Mouse (Mus musculus) hindbrain, embryonic 11.5 days (tissue): ENCODE results near the gene Sprr2e. TPM values are rescaled to one million over a fixed set of nuclear protein-coding genes. Genes with fewer than 3 reads are reported as not detected.

Experiments used
- ATAC-seq: fragments of 200-750 bp; cut with Nextera tagmentation; 2 replicates; pipeline ENCODE4 v1.8.0; 2017; ENCODE audit warnings: mild to moderate bottlenecking, moderate TSS enrichment, moderate library complexity; ENCODE audit not compliant: low FRiP score
- DNase-seq: peaks from one replicate; pipeline ENCODE4 v3.0.0-alpha.2; 2015; ENCODE audit warnings: low spot score
- H3K27ac ChIP-seq: fragments of 300-500 bp; sonication (generic); 2 replicates; pipeline ENCODE4 v1.5.1; 2014; ENCODE audit warnings: mild to moderate bottlenecking, low read depth, low read length
- H3K27me3 ChIP-seq: fragments of 300-500 bp; sonication (generic); 2 replicates; pipeline ENCODE4 v1.6.1; 2014; ENCODE audit warnings: mild to moderate bottlenecking, low read length, moderate library complexity, mixed read lengths; ENCODE audit not compliant: control insufficient read depth, insufficient read depth
- H3K36me3 ChIP-seq: fragments of 300-500 bp; sonication (generic); 2 replicates; pipeline ENCODE4 v1.6.1; 2014; ENCODE audit warnings: mild to moderate bottlenecking, low read length, moderate library complexity, mixed read lengths; ENCODE audit not compliant: control insufficient read depth, insufficient read depth
- H3K4me1 ChIP-seq: fragments of 300-500 bp; sonication (generic); replicated peaks from 2 replicates; pipeline ENCODE4 v1.6.1; 2014; ENCODE audit warnings: low read length, mixed read lengths; ENCODE audit not compliant: control insufficient read depth, insufficient read depth
- H3K4me2 ChIP-seq: fragments of 300-500 bp; sonication (generic); replicated peaks from 2 replicates; pipeline ENCODE4 v1.6.1; 2014; ENCODE audit warnings: mild to moderate bottlenecking, low read depth, low read length
- H3K4me3 ChIP-seq: fragments of 300-500 bp; sonication (generic); 2 replicates; pipeline ENCODE4 v1.5.1; 2014; ENCODE audit warnings: low read depth, low read length
- H3K9ac ChIP-seq: fragments of 300-500 bp; sonication (generic); 2 replicates; pipeline ENCODE4 v1.6.1; 2014; ENCODE audit warnings: low read depth, low read length
- H3K9me3 ChIP-seq: fragments of 300-500 bp; sonication (generic); 2 replicates; pipeline ENCODE4 v1.6.1; 2016; ENCODE audit warnings: low read length; ENCODE audit not compliant: control insufficient read depth
- WGBS: fragments of 180-500 bp; shearing (Covaris S2); extraction: QIAGEN DNeasy Blood & Tissue Kit; methylation state at CpG from one replicate; pipeline ENCODE4 v1.1.7; 2014; 5-methylcytosine and 5-hydroxymethylcytosine counted together
- polyA plus RNA-seq: library from polyadenylated mRNA; unstranded; fragments of >200 nt; fragmentation: Nextera tagmentation; extraction: Ambion mirVana; gene quantifications from 2 replicates; pipeline ENCODE4 v1.2.1, GENCODE M21; 2014

Sprr2e gene
- polyA plus RNA-seq, 1 experiment from 2014 or later: not detected

DNA sequence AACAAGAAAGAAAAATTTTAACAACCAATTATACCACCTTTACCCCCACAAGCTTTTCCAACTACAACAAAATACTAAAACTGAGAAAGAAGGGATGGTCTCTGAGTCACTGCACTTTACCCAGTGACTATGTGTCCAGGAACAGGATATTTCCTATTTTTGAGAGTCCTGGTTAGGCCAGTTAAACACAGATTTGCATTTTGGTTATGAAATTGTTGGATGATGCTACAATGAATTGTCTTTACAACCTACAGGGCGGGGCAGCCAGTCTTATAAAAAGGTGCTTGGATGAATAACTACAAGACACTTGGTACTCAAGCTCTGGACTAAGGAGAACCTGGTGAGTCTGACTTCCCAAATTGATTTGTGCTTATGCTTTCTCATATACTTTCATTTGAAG lies 33.4 kb downstream of the Sprr2e start, which contains the start of gene Sprr2h:
Gene Sprr2h (plus strand): TSS at position 301 of the 400 bp plus-strand sequence.
- H3K4me1 ChIP-seq: no peaks in the 10 kb centered on the region
- H3K27ac ChIP-seq: no peak within 1 kb of the TSS
- no peaks in the 10 kb centered on the region for H3K36me3 ChIP-seq
- H3K27me3 ChIP-seq: no peaks in the 10 kb centered on the region
- no peak within 1 kb of the TSS for H3K4me3 ChIP-seq
- no peak within 1 kb of the TSS for H3K4me2 ChIP-seq
- DNase-seq: no peak
- ATAC-seq: no peak
- WGBS: 85% methylated on average over 1 of the region's 1 CpGs
- no peak within 1 kb of the TSS for H3K9ac ChIP-seq
- no peaks in the 10 kb centered on the region for H3K9me3 ChIP-seq

DNA sequence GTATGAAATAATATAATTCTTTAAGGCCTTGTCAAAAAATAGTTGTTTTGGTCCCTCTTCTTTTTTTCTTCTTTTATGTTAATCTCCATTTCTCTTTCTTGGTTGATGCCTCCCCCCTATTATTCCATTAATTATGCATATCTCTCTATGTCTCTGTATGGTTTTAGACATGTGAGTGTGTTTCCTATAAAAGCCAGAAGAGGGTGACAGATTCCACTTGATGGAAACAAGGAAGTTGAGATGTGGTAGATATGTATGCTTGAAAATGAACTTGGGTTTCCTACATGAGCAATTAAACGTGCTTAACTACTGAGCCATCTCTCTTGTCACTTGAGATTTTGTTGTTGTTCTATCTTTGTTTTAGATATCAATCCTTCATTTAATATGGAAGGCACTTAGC lies 42.4 kb downstream of the Sprr2e start:
- H3K27ac ChIP-seq: no peak overlapping the region
- ATAC-seq (no peak), DNase-seq (no peak)
- WGBS: 51% methylated on average over 1 of the region's 1 CpGs
- H3K4me2 ChIP-seq: no peak overlapping the region
- H3K9me3 ChIP-seq: no peaks in the 10 kb centered on the region
- no peak overlapping the region for H3K4me3 ChIP-seq
- no peaks in the 10 kb centered on the region for H3K36me3 ChIP-seq
- H3K27me3 ChIP-seq: no peaks in the 10 kb centered on the region
- H3K9ac ChIP-seq: no peak overlapping the region
- H3K4me1 ChIP-seq: no peaks in the 10 kb centered on the region

Other genes with a start within 250 kb of the Sprr2e start
- gene Prr9, start 228.2 kb upstream of the Sprr2e start, polyA plus RNA-seq: not detected in 2 replicates
- not detected in 2 replicates for gene Lelp1, start 209.4 kb upstream of the Sprr2e start, polyA plus RNA-seq
- not detected in 2 replicates for gene Sprr2a1, start 136.3 kb upstream of the Sprr2e start, polyA plus RNA-seq
- gene Sprr2a2, start 136.2 kb upstream of the Sprr2e start, polyA plus RNA-seq: 0.40 and 0.50 TPM in 2 replicates
- gene Sprr2a3, start 66.7 kb upstream of the Sprr2e start, polyA plus RNA-seq: not detected in 2 replicates
- gene Sprr2b, start 35.5 kb upstream of the Sprr2e start, polyA plus RNA-seq: 0.45 TPM in 1 of 2 replicates, not detected in the other
- not detected in 2 replicates for gene Sprr2d, start 13.0 kb upstream of the Sprr2e start, polyA plus RNA-seq
- gene Sprr2f, start 13.0 kb downstream of the Sprr2e start, polyA plus RNA-seq: not detected in 2 replicates
- gene Sprr2h, start 33.5 kb downstream of the Sprr2e start, polyA plus RNA-seq: not detected in 2 replicates
- gene Sprr2i, start 55.8 kb downstream of the Sprr2e start, polyA plus RNA-seq: not detected in 2 replicates
- not detected in 2 replicates for gene Sprr2j-ps, start 65.9 kb downstream of the Sprr2e start, polyA plus RNA-seq
- gene Gm9774, start 77.3 kb downstream of the Sprr2e start, polyA plus RNA-seq: 5.6 and 5.9 TPM in 2 replicates
- gene Sprr2k, start 80.4 kb downstream of the Sprr2e start, polyA plus RNA-seq: not detected in 2 replicates
- gene Sprr1b, start 86.6 kb downstream of the Sprr2e start, polyA plus RNA-seq: not detected in 2 replicates
- not detected in 2 replicates for gene Sprr3, start 106.6 kb downstream of the Sprr2e start, polyA plus RNA-seq
- not detected in 2 replicates for gene Sprr1a, start 133.8 kb downstream of the Sprr2e start, polyA plus RNA-seq
- gene Sprr4, start 148.3 kb downstream of the Sprr2e start, polyA plus RNA-seq: not detected in 2 replicates
- gene 2310046K23Rik, start 182.4 kb downstream of the Sprr2e start, polyA plus RNA-seq: not detected in 2 replicates
- gene Ivl, start 221.6 kb downstream of the Sprr2e start, polyA plus RNA-seq: not detected in 2 replicates
- not detected in 2 replicates for gene Smcp, start 236.9 kb downstream of the Sprr2e start, polyA plus RNA-seq